Mouse (Mus musculus) kidney, adult 2 months (tissue): ENCODE measurements around the gene A630089N07Rik.

Experiments used
- CTCF ChIP-seq: fragments of 200-500 bp; conservative IDR thresholded peaks from 2 replicates; pipeline ENCODE4 v1.5.1; 2011; ENCODE audit warnings: low read depth, mild to moderate bottlenecking, control low read depth, low read length, moderate library complexity, mixed read lengths; ENCODE audit not compliant: insufficient read depth, insufficient read length
- POLR2A ChIP-seq: fragments of 200-500 bp; IDR thresholded peaks from one replicate; pipeline ENCODE4 v1.6.1; 2011; ENCODE audit warnings: low read depth, low read length, control low read depth

- TF ChIP-seq CTCF (no peak), POLR2A (no peak)
Measured at GRCm38 (mm10) chr16:97981362-97981761, 100.9 kb downstream of the A630089N07Rik start.
